Mouse (Mus musculus): ENCODE results near the gene Map3k13. TPM values are rescaled to one million over a fixed set of nuclear protein-coding genes. Genes with fewer than 3 reads are reported as not detected.

Map3k13 gene
- polyA plus RNA-seq, 1 experiment from 2014 or later, result 5.7 TPM

- WGBS, result 56% methylated on average over 8 of the region's 8 CpGs
Measured at GRCm38 (mm10) chr16:21818629-21819028, 24.5 kb downstream of the Map3k13 start.

GRCm38 (mm10) chr16:21825612-21826031 is 31.5 kb downstream of the Map3k13 start:
- Histone ChIP-seq H3K36me3 (ENCODE audit: control insufficient read depth, insufficient read depth) (no peaks in the 10 kb centered on the region), H3K4me3 (replicated peaks; ENCODE audit: low read length) (no peak overlapping the region), H3K4me1 (replicated peaks; ENCODE audit: control insufficient read depth, insufficient read depth, low read length) (no peaks in the 10 kb centered on the region), H3K9me3 (ENCODE audit: control insufficient read depth, low read length) (no peaks in the 10 kb centered on the region), H3K27ac (ENCODE audit: low read length) (no peak overlapping the region), H3K4me2 (ENCODE audit: low read length) (no peak overlapping the region), H3K27me3 (replicated peaks; ENCODE audit: control insufficient read depth, insufficient read depth, low read length) (no peaks in the 10 kb centered on the region), H3K9ac (replicated peaks; ENCODE audit: low read depth, low read length) (no peak overlapping the region)
- ATAC-seq, result no peak
- 75% methylated on average over 9 of the region's 9 CpGs for WGBS

More at GRCm38 (mm10) chr16:21818629-21819028, 24.5 kb downstream of the Map3k13 start:
- Histone ChIP-seq H3K9me3 (ENCODE audit: control insufficient read depth, low read length) (no peaks in the 10 kb centered on the region), H3K9ac (replicated peaks; ENCODE audit: low read depth, low read length) (no peak overlapping the region), H3K36me3 (ENCODE audit: control insufficient read depth, insufficient read depth) (no peaks in the 10 kb centered on the region), H3K4me3 (replicated peaks; ENCODE audit: low read length) (no peak overlapping the region), H3K4me2 (ENCODE audit: low read length) (no peak overlapping the region), H3K4me1 (replicated peaks; ENCODE audit: control insufficient read depth, insufficient read depth, low read length) (no peaks in the 10 kb centered on the region; the same call in 1 of the 2 replicates), H3K27me3 (replicated peaks; ENCODE audit: control insufficient read depth, insufficient read depth, low read length) (no peaks in the 10 kb centered on the region), H3K27ac (ENCODE audit: low read length) (no peak overlapping the region)
- no peak for ATAC-seq

- 77% methylated on average over 4 of the region's 4 CpGs for WGBS
- Histone ChIP-seq H3K27me3 (replicated peaks; ENCODE audit: control insufficient read depth, insufficient read depth, low read length) (no peaks in the 10 kb centered on the region), H3K4me2 (ENCODE audit: low read length) (no peak overlapping the region), H3K27ac (ENCODE audit: low read length) (no peak overlapping the region), H3K4me3 (replicated peaks; ENCODE audit: low read length) (no peak overlapping the region), H3K4me1 (replicated peaks; ENCODE audit: control insufficient read depth, insufficient read depth, low read length) (no peaks in the 10 kb centered on the region), H3K36me3 (ENCODE audit: control insufficient read depth, insufficient read depth) (no peaks in the 10 kb centered on the region), H3K9me3 (ENCODE audit: control insufficient read depth, low read length) (no peaks in the 10 kb centered on the region), H3K9ac (replicated peaks; ENCODE audit: low read depth, low read length) (no peak overlapping the region)
- no peak for ATAC-seq
Measured at GRCm38 (mm10) chr16:21827153-21827552, 33.0 kb downstream of the Map3k13 start.

GRCm38 (mm10) chr16:21827581-21827980 is 33.4 kb downstream of the Map3k13 start:
- no peaks in the 10 kb centered on the region for H3K36me3 ChIP-seq (ENCODE audit: control insufficient read depth, insufficient read depth)
- H3K27ac ChIP-seq (ENCODE audit: low read length), result no peak overlapping the region
- H3K9ac ChIP-seq (replicated peaks; ENCODE audit: low read depth, low read length), result no peak overlapping the region
- H3K27me3 ChIP-seq (replicated peaks; ENCODE audit: control insufficient read depth, insufficient read depth, low read length), result no peaks in the 10 kb centered on the region
- H3K4me3 ChIP-seq (replicated peaks; ENCODE audit: low read length), result no peak overlapping the region
- 58% methylated on average over 4 of the region's 4 CpGs for WGBS
- no peak overlapping the region for H3K4me2 ChIP-seq (ENCODE audit: low read length)
- no peaks in the 10 kb centered on the region for H3K9me3 ChIP-seq (ENCODE audit: control insufficient read depth, low read length)
- H3K4me1 ChIP-seq (replicated peaks; ENCODE audit: control insufficient read depth, insufficient read depth, low read length), result no peaks in the 10 kb centered on the region
- ATAC-seq, result no peak

- no peaks in the 10 kb centered on the region for H3K27me3 ChIP-seq (replicated peaks; ENCODE audit: control insufficient read depth, insufficient read depth, low read length)
- no peak overlapping the region for H3K27ac ChIP-seq (ENCODE audit: low read length)
- no peak overlapping the region for H3K9ac ChIP-seq (replicated peaks; ENCODE audit: low read depth, low read length)
- 43% methylated on average over 5 of the region's 5 CpGs for WGBS
- no peaks in the 10 kb centered on the region for H3K4me1 ChIP-seq (replicated peaks; ENCODE audit: control insufficient read depth, insufficient read depth, low read length)
- no peaks in the 10 kb centered on the region for H3K36me3 ChIP-seq (ENCODE audit: control insufficient read depth, insufficient read depth)
- no peak for ATAC-seq
- no peak overlapping the region for H3K4me3 ChIP-seq (replicated peaks; ENCODE audit: low read length)
- H3K4me2 ChIP-seq (ENCODE audit: low read length), result no peak overlapping the region
- no peaks in the 10 kb centered on the region for H3K9me3 ChIP-seq (ENCODE audit: control insufficient read depth, low read length)
Measured at GRCm38 (mm10) chr16:21829711-21830110, 35.6 kb downstream of the Map3k13 start.

- ATAC-seq, result no peak
- no peak overlapping the region for H3K9ac ChIP-seq (replicated peaks; ENCODE audit: low read depth, low read length)
- no peak overlapping the region for H3K4me3 ChIP-seq (replicated peaks; ENCODE audit: low read length)
- WGBS, result 75% methylated on average over 6 of the region's 6 CpGs
- no peaks in the 10 kb centered on the region for H3K9me3 ChIP-seq (ENCODE audit: control insufficient read depth, low read length)
- no peaks in the 10 kb centered on the region for H3K27me3 ChIP-seq (replicated peaks; ENCODE audit: control insufficient read depth, insufficient read depth, low read length)
- no peak overlapping the region for H3K27ac ChIP-seq (ENCODE audit: low read length)
- H3K4me1 ChIP-seq (replicated peaks; ENCODE audit: control insufficient read depth, insufficient read depth, low read length), result no peaks in the 10 kb centered on the region
- H3K4me2 ChIP-seq (ENCODE audit: low read length), result no peak overlapping the region
- no peaks in the 10 kb centered on the region for H3K36me3 ChIP-seq (ENCODE audit: control insufficient read depth, insufficient read depth)
Measured at GRCm38 (mm10) chr16:21830784-21831183, 36.6 kb downstream of the Map3k13 start.

- Histone ChIP-seq H3K9me3 (ENCODE audit: control insufficient read depth, low read length) (no peaks in the 10 kb centered on the region), H3K27ac (ENCODE audit: low read length) (no peak overlapping the region), H3K4me1 (replicated peaks; ENCODE audit: control insufficient read depth, insufficient read depth, low read length) (no peaks in the 10 kb centered on the region), H3K9ac (replicated peaks; ENCODE audit: low read depth, low read length) (no peak overlapping the region), H3K36me3 (ENCODE audit: control insufficient read depth, insufficient read depth) (no peaks in the 10 kb centered on the region), H3K4me2 (ENCODE audit: low read length) (no peak overlapping the region), H3K4me3 (replicated peaks; ENCODE audit: low read length) (no peak overlapping the region), H3K27me3 (replicated peaks; ENCODE audit: control insufficient read depth, insufficient read depth, low read length) (no peaks in the 10 kb centered on the region)
- 80% methylated on average over 5 of the region's 5 CpGs for WGBS
- ATAC-seq, result no peak
Measured at GRCm38 (mm10) chr16:21831764-21832163, 37.6 kb downstream of the Map3k13 start.

- Histone ChIP-seq H3K9ac (replicated peaks; ENCODE audit: low read depth, low read length) (no peak overlapping the region), H3K36me3 (ENCODE audit: control insufficient read depth, insufficient read depth) (no peaks in the 10 kb centered on the region), H3K4me2 (ENCODE audit: low read length) (no peak overlapping the region), H3K9me3 (ENCODE audit: control insufficient read depth, low read length) (no peaks in the 10 kb centered on the region), H3K27ac (ENCODE audit: low read length) (no peak overlapping the region), H3K27me3 (replicated peaks; ENCODE audit: control insufficient read depth, insufficient read depth, low read length) (no peaks in the 10 kb centered on the region), H3K4me3 (replicated peaks; ENCODE audit: low read length) (no peak overlapping the region), H3K4me1 (replicated peaks; ENCODE audit: control insufficient read depth, insufficient read depth, low read length) (no peaks in the 10 kb centered on the region)
- no peak for ATAC-seq
- 64% methylated on average over 1 of the region's 1 CpGs for WGBS
Measured at GRCm38 (mm10) chr16:21833469-21833868, 39.3 kb downstream of the Map3k13 start.

GRCm38 (mm10) chr16:21833970-21834369 is 39.8 kb downstream of the Map3k13 start:
- H3K27me3 ChIP-seq (replicated peaks; ENCODE audit: control insufficient read depth, insufficient read depth, low read length), result no peaks in the 10 kb centered on the region
- H3K4me1 ChIP-seq (replicated peaks; ENCODE audit: control insufficient read depth, insufficient read depth, low read length), result no peaks in the 10 kb centered on the region
- no peak overlapping the region for H3K9ac ChIP-seq (replicated peaks; ENCODE audit: low read depth, low read length)
- no peak overlapping the region for H3K27ac ChIP-seq (ENCODE audit: low read length)
- H3K4me2 ChIP-seq (ENCODE audit: low read length), result no peak overlapping the region
- no peaks in the 10 kb centered on the region for H3K9me3 ChIP-seq (ENCODE audit: control insufficient read depth, low read length)
- no peak for ATAC-seq
- WGBS, result 73% methylated on average over 10 of the region's 10 CpGs
- H3K4me3 ChIP-seq (replicated peaks; ENCODE audit: low read length), result no peak overlapping the region
- H3K36me3 ChIP-seq (ENCODE audit: control insufficient read depth, insufficient read depth), result no peaks in the 10 kb centered on the region
